Mouse (Mus musculus): ENCODE results near the gene Ifna11.
A peak's percentile ranks its signal among the peaks of the same experiment; 100 is the strongest.
"Not testable (repeated sequence)": the region's sequence is repeated elsewhere in the genome, so short reads cannot be mapped to it uniquely, and the experiment has no call there.

Ifna11 gene

DNA sequence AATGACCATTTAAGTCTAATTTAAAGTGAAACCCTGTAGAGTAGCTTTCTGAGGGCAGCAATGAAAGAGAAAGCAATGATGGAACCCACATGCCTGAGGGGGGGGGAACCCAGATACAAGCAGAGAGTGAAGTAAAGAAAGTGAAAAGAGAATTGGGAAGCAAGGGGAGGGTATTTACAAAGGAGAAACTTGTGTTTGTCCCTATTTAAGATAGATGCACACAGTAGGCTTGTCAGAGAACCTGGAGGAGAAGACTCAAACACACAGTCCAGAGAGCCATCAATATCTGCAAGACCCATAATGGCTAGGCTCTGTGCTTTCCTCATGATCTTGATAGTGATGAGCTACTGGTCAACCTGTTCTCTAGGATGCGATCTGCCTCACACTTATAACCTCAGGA is at the start of gene Ifna11:
Gene Ifna11, plus strand, starts transcription at position 301 of the 400 bp plus-strand sequence.
- DNase-seq = no peak

DNA sequence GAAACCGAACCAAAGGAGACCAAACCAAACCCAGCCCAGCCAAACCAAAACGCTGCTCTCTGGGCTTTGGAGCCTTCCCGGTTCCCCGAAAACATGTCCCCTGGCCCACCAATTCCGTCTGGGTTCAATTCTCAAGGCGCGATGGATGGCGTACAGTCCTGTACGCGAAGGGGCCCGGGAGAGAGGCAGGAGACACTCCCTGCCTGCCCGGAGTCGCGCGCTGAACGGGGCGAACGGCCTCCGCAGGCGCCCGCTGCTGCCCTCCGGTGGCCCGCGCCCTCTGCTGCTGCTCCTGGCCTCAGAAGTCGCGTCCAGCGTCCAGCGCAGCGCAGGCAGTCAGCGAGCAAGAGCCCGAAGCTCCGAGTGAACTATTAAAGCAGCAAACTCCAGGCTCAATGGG is 46.2 kb upstream of the Ifna11 start, which contains the start of gene Gm13290:
Gene Gm13290, plus strand, starts transcription at position 301 of the 400 bp plus-strand sequence.
- not testable (repeated sequence) for DNase-seq

DNA sequence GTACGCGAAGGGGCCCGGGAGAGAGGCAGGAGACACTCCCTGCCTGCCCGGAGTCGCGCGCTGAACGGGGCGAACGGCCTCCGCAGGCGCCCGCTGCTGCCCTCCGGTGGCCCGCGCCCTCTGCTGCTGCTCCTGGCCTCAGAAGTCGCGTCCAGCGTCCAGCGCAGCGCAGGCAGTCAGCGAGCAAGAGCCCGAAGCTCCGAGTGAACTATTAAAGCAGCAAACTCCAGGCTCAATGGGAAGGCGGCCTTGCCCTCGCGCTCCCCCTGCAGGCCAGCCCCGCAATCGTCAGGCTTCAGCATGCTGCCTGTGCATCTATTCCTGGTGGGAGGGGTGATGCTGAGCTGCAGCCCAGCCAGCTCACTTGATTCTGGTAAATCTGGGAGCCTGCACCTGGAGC is 43.1 kb upstream of the Ifna11 start, which contains the start of gene Gm13289:
Gene Gm13289, plus strand, starts transcription at position 301 of the 400 bp plus-strand sequence.
- DNase-seq = not testable (repeated sequence)

DNA sequence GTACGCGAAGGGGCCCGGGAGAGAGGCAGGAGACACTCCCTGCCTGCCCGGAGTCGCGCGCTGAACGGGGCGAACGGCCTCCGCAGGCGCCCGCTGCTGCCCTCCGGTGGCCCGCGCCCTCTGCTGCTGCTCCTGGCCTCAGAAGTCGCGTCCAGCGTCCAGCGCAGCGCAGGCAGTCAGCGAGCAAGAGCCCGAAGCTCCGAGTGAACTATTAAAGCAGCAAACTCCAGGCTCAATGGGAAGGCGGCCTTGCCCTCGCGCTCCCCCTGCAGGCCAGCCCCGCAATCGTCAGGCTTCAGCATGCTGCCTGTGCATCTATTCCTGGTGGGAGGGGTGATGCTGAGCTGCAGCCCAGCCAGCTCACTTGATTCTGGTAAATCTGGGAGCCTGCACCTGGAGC is 40.2 kb upstream of the Ifna11 start, which contains the start of gene Gm13272:
Gene Gm13272, plus strand, starts transcription at position 301 of the 400 bp plus-strand sequence.
- DNase-seq = not testable (repeated sequence)

DNA sequence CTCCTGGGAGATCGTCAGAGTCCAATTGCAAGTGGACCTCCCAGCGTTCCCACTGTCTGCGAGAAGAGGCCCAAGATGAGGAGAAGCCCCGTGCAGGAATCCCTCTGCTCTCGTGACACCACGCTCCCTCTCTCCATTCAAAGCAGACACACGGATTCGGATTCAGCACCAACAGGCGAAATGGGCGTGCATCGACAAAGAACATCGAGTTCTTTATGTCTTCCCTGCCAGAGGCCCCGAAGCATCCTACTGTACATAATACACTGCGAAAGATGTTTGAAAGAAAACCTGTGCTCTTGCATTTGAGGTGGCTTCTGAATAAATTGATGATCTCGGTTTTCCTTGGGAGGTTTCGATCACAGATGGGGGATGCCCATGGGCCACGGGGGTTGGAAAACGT is 39.4 kb upstream of the Ifna11 start:
- DNase-seq = not testable (repeated sequence)

DNA sequence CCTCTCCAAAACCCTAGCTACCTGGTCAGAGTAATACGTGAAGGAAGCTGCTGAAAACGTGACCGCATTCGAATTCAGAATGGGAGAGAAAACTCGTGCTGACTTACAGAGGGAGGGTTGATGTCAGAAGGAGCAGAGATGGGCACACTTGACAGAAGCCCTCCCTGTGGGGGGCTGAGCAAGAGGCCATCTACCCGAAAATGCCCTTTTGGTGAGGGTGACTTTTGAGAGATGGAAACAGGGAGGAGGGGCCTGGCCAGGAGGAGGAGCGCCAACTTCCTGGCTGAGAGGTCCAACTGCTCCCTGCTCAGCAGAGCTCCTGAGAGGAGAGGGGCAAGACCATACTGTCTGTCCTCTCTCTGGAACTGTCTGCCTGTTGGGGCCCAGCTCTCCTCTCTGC is 37.9 kb upstream of the Ifna11 start, which contains the start of gene Ifnz:
Gene Ifnz, plus strand, starts transcription at position 301 of the 400 bp plus-strand sequence.
- not testable (repeated sequence) for DNase-seq

DNA sequence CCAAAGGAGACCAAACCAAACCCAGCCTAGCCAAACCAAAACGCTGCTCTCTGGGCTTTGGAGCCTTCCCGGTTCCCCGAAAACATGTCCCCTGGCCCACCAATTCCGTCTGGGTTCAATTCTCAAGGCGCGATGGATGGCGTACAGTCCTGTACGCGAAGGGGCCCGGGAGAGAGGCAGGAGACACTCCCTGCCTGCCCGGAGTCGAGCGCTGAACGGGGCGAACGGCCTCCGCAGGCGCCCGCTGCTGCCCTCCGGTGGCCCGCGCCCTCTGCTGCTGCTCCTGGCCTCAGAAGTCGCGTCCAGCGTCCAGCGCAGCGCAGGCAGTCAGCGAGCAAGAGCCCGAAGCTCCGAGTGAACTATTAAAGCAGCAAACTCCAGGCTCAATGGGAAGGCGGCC is 37.4 kb upstream of the Ifna11 start:
- DNase-seq = not testable (repeated sequence)

DNA sequence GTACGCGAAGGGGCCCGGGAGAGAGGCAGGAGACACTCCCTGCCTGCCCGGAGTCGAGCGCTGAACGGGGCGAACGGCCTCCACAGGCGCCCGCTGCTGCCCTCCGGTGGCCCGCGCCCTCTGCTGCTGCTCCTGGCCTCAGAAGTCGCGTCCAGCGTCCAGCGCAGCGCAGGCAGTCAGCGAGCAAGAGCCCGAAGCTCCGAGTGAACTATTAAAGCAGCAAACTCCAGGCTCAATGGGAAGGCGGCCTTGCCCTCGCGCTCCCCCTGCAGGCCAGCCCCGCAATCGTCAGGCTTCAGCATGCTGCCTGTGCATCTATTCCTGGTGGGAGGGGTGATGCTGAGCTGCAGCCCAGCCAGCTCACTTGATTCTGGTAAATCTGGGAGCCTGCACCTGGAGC is 34.4 kb upstream of the Ifna11 start, which contains the start of gene Gm13276:
Gene Gm13276, plus strand, starts transcription at position 301 of the 400 bp plus-strand sequence.
- DNase-seq = not testable (repeated sequence)

DNA sequence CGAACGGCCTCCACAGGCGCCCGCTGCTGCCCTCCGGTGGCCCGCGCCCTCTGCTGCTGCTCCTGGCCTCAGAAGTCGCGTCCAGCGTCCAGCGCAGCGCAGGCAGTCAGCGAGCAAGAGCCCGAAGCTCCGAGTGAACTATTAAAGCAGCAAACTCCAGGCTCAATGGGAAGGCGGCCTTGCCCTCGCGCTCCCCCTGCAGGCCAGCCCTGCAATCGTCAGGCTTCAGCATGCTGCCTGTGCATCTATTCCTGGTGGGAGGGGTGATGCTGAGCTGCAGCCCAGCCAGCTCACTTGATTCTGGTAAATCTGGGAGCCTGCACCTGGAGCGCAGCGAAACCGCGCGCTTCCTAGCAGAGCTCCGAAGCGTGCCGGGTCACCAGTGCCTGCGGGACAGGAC is 31.4 kb upstream of the Ifna11 start, which contains the start of gene Gm13277:
Gene Gm13277, plus strand, starts transcription at position 231 of the 400 bp plus-strand sequence.
- DNase-seq = peak; percentile 47

DNA sequence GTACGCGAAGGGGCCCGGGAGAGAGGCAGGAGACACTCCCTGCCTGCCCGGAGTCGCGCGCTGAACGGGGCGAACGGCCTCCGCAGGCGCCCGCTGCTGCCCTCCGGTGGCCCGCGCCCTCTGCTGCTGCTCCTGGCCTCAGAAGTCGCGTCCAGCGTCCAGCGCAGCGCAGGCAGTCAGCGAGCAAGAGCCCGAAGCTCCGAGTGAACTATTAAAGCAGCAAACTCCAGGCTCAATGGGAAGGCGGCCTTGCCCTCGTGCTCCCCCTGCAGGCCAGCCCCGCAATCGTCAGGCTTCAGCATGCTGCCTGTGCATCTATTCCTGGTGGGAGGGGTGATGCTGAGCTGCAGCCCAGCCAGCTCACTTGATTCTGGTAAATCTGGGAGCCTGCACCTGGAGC is 28.5 kb upstream of the Ifna11 start, which contains the start of gene Gm13278:
Gene Gm13278, plus strand, starts transcription at position 301 of the 400 bp plus-strand sequence.
- not testable (repeated sequence) for DNase-seq

DNA sequence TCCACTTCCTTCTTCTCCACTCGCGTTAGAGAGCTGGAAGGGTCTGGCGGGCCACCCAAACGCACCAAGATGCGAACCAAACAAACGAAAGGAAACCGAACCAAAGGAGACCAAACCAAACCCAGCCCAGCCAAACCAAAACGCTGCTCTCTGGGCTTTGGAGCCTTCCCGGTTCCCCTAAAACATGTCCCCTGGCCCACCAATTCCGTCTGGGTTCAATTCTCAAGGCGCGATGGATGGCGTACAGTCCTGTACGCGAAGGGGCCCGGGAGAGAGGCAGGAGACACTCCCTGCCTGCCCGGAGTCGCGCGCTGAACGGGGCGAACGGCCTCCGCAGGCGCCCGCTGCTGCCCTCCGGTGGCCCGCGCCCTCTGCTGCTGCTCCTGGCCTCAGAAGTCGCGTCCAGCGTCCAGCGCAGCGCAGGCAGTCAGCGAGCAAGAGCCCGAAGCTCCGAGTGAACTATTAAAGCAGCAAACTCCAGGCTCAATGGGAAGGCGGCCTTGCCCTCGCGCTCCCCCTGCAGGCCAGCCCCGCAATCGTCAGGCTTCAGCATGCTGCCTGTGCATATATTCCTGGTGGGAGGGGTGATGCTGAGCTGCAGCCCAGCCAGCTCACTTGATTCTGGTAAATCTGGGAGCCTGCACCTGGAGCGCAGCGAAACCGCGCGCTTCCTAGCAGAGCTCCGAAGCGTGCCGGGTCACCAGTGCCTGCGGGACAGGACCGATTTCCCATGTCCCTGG is 25.7 kb upstream of the Ifna11 start, which contains the start of gene Gm13275:
Gene Gm13275, plus strand, starts transcription at position 552 of the 740 bp plus-strand sequence.
- DNase-seq = peak; percentile 22

DNA sequence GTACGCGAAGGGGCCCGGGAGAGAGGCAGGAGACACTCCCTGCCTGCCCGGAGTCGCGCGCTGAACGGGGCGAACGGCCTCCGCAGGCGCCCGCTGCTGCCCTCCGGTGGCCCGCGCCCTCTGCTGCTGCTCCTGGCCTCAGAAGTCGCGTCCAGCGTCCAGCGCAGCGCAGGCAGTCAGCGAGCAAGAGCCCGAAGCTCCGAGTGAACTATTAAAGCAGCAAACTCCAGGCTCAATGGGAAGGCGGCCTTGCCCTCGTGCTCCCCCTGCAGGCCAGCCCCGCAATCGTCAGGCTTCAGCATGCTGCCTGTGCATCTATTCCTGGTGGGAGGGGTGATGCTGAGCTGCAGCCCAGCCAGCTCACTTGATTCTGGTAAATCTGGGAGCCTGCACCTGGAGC is 22.7 kb upstream of the Ifna11 start, which contains the start of gene Gm13279:
Gene Gm13279, plus strand, starts transcription at position 301 of the 400 bp plus-strand sequence.
- DNase-seq = not testable (repeated sequence)

DNA sequence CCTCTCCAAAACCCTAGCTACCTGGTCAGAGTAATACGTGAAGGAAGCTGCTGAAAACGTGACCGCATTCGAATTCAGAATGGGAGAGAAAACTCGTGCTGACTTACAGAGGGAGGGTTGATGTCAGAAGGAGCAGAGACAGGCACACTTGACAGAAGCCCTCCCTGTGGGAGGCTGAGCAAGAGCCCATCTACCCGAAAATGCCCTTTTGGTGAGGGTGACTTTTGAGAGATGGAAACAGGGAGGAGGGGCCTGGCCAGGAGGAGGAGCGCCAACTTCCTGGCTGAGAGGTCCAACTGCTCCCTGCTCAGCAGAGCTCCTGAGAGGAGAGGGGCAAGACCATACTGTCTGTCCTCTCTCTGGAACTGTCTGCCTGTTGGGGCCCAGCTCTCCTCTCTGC is 20.4 kb upstream of the Ifna11 start, which contains the start of gene Gm13285:
Gene Gm13285, plus strand, starts transcription at position 301 of the 400 bp plus-strand sequence.
- DNase-seq = not testable (repeated sequence)

DNA sequence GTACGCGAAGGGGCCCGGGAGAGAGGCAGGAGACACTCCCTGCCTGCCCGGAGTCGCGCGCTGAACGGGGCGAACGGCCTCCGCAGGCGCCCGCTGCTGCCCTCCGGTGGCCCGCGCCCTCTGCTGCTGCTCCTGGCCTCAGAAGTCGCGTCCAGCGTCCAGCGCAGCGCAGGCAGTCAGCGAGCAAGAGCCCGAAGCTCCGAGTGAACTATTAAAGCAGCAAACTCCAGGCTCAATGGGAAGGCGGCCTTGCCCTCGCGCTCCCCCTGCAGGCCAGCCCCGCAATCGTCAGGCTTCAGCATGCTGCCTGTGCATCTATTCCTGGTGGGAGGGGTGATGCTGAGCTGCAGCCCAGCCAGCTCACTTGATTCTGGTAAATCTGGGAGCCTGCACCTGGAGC is 16.8 kb upstream of the Ifna11 start, which contains the start of gene Gm13287:
Gene Gm13287, plus strand, starts transcription at position 301 of the 400 bp plus-strand sequence.
- not testable (repeated sequence) for DNase-seq

DNA sequence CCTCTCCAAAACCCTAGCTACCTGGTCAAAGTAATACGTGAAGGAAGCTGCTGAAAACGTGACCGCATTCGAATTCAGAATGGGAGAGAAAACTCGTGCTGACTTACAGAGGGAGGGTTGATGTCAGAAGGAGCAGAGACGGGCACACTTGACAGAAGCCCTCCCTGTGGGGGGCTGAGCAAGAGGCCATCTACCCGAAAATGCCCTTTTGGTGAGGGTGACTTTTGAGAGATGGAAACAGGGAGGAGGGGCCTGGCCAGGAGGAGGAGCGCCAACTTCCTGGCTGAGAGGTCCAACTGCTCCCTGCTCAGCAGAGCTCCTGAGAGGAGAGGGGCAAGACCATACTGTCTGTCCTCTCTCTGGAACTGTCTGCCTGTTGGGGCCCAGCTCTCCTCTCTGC is 14.5 kb upstream of the Ifna11 start, which contains the start of gene Gm13288:
Gene Gm13288, plus strand, starts transcription at position 301 of the 400 bp plus-strand sequence.
- DNase-seq = not testable (repeated sequence)

DNA sequence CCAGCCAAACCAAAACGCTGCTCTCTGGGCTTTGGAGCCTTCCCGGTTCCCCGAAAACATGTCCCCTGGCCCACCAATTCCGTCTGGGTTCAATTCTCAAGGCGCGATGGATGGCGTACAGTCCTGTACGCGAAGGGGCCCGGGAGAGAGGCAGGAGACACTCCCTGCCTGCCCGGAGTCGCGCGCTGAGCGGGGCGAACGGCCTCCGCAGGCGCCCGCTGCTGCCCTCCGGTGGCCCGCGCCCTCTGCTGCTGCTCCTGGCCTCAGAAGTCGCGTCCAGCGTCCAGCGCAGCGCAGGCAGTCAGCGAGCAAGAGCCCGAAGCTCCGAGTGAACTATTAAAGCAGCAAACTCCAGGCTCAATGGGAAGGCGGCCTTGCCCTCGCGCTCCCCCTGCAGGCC is 14.0 kb upstream of the Ifna11 start:
- not testable (repeated sequence) for DNase-seq

DNA sequence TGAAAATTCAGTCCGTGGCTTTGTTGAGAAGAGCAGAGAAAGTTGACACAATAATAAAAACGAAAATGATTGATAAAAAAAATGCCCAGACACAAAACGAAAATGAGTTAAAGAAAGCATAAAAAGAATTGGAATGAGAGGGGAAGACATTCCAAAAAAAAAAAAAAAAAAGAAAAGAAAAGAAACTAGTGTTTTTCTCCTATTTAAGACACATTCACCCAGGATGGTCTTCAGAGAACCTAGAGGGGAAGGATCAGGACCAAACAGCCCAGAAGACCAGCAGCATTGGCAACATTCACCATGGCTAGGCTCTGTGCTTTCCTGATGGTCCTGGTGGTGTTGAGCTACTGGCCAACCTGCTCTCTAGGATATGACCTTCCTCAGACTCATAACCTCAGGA is 3.8 kb upstream of the Ifna11 start, which contains the start of gene Ifna7:
Gene Ifna7, plus strand, starts transcription at position 301 of the 400 bp plus-strand sequence.
- DNase-seq = no peak

DNA sequence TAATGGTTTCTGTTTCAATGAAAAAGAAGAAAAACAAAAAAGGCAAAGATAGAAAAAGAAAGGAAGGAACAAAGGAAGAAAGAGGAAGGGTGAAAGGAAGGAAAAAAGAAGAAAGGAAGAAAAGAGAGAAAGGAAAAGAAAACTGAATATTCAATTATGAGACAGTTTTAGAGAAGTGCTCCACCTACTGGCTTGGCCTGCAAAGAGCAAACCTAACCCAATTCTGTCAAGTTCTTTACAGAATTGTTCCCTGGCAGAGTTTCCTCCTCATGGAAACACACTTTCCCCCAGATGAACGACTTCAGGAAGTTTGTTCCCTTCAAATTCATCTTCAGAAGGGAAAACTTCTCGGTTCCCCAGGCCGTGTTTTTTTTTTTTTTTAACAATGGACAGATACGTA is 3.2 kb downstream of the Ifna11 start:
- peak; percentile 21 for DNase-seq

DNA sequence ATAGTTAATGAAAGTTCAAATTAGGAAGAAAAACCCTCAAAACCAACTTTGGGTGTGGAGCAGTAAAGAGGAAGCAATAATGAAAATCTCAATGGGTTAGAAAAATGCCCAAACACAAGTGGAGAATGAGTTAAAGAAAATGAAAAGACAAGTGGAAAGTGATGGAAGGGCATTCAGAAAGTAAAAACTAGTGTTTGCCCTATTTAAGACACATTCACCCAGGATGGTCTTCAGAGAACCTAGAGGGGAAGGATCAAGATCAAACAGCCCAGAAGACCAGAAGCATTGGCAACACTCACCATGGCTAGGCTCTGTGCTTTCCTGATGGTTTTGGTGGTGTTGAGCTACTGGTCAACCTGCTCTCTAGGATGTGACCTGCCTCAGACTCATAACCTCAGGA is 7.4 kb downstream of the Ifna11 start, which contains the start of gene Ifna6:
Gene Ifna6, plus strand, starts transcription at position 301 of the 400 bp plus-strand sequence.
- not testable (repeated sequence) for DNase-seq

DNA sequence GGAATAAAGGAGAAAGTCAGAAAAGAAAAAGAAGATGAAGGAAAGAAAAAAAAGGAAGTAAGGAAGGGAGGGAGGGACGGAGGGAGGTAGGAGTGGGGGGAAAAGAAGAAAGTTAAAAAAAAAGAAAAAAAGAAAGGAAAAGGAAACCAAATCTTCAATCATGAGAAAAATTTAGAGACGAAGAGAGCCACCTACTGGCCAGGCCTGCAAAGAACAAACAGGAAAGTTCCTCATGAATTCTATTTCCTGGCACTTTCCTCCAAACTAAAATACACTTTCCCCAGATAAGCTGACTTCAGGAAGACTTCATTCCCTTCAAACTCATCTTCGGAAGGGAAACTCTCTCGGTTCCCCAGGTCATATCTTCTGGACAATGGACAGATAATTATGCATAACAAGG is 10.8 kb downstream of the Ifna11 start:
- peak; percentile 53 for DNase-seq

DNA sequence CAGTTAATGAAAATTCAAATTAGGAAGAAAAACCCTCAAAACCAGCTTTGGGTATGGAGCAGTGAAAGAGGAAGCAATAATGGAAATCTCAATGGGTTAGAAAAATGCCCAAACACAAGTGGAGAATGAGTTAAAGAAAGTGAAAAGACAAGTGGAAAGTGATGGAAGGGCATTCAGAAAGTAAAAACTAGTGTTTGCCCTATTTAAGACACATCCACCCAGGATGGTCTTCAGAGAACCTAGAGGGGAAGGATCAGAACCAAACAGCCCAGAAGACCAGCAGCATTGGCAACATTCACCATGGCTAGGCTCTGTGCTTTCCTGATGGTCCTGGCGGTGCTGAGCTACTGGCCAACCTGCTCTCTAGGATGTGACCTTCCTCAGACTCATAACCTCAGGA is 15.5 kb downstream of the Ifna11 start, which contains the start of gene Ifna5:
Gene Ifna5, plus strand, starts transcription at position 301 of the 400 bp plus-strand sequence.
- DNase-seq = not testable (repeated sequence)

DNA sequence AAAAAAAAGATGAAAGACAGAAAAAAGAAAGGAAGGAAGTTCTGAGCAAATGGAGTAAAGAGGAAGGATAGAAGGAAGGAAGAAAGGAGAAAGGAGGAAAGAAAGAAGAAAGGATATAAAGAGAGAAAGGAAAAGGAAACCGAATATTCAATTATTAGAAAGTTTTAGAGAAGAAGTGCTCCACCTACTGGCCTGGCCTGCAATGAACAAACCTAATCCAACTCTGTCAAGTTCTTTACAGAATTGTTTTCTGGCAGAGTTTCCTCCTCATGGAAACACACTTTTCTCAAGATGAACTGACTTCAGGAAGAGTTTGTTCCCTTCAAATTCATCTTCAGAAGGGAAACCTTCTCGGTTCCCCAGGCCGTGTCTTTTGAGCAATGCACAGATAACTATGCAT is 19.1 kb downstream of the Ifna11 start:
- peak; percentile 12 for DNase-seq

DNA sequence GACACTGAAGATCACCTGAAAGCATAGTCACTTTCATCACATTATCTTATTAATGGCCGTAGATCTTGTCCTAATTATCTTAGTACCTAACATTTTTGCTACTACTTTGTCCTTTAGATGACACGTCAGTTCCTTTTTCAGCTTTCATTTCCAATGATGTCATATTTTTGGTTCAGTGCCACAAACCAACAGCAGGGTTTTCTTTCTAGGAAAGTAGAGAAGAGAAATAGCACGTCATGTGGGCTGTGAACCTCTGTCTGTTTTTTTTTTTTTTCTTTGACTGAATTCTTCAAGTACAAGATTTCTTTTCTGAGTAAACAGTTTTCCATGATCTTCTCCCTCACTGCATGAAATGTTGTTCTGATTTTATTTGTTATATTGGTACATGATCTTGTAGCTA is 20.3 kb downstream of the Ifna11 start:
- no peak for DNase-seq
